Mouse (Mus musculus) bone marrow macrophage, adult 2 months (primary cell): ENCODE data around the gene Lrrd1.

Experiments
- CTCF ChIP-seq: IDR thresholded peaks from 2 replicates; pipeline ENCODE4 v1.5.1; 2012; ENCODE audit warnings: low read depth, mild to moderate bottlenecking, low read length, moderate library complexity
- POLR2A ChIP-seq: IDR thresholded peaks from 2 replicates; pipeline ENCODE4 v1.6.1; 2012; ENCODE audit warnings: mild to moderate bottlenecking, low read depth, low read length, borderline replicate concordance

- no peak for TF ChIP-seq CTCF
- no peak for TF ChIP-seq POLR2A
Observed at GRCm38 (mm10) chr5:3800041-3800440, 44.9 kb upstream of the Lrrd1 start.
